Mouse (Mus musculus): ENCODE results near the gene Vps13d. TPM values are rescaled to one million over a fixed set of nuclear protein-coding genes. Genes with fewer than 3 reads are reported as not detected.

The Vps13d gene
- polyA plus RNA-seq, 1 experiment from 2014 or later, result 6.7 TPM

- no peaks in the 10 kb centered on the region for H3K9me3 ChIP-seq
- no peaks in the 10 kb centered on the region for H3K27me3 ChIP-seq
- H3K4me2 ChIP-seq, result no peak overlapping the region
- H3K9ac ChIP-seq, result no peak overlapping the region
- no peaks in the 10 kb centered on the region for H3K4me1 ChIP-seq
- no peak overlapping the region for H3K4me3 ChIP-seq
- no peak for ATAC-seq (ENCODE audit: borderline replicate concordance, extremely low read depth, low FRiP score, low TSS enrichment)
- no peak overlapping the region for H3K27ac ChIP-seq
- 62% methylated on average over 8 of the region's 8 CpGs for WGBS
- no peaks in the 10 kb centered on the region for H3K36me3 ChIP-seq
These were observed 27.3 kb upstream of the Vps13d start for GRCm38 (mm10) chr4:145222064-145222463.

GRCm38 (mm10) chr4:145221379-145221778 lies 26.6 kb upstream of the Vps13d start:
- no peaks in the 10 kb centered on the region for H3K9me3 ChIP-seq
- H3K27ac ChIP-seq, result no peak overlapping the region
- H3K4me1 ChIP-seq, result no peaks in the 10 kb centered on the region
- no peak for ATAC-seq (ENCODE audit: borderline replicate concordance, extremely low read depth, low FRiP score, low TSS enrichment)
- H3K27me3 ChIP-seq, result no peaks in the 10 kb centered on the region
- H3K9ac ChIP-seq, result no peak overlapping the region
- 66% methylated on average over 2 of the region's 2 CpGs for WGBS
- H3K36me3 ChIP-seq, result no peaks in the 10 kb centered on the region
- H3K4me3 ChIP-seq, result no peak overlapping the region
- H3K4me2 ChIP-seq, result no peak overlapping the region

GRCm38 (mm10) chr4:145220001-145220400 lies 25.2 kb upstream of the Vps13d start:
- 60% methylated on average over 1 of the region's 1 CpGs for WGBS
- H3K27ac ChIP-seq, result no peak overlapping the region
- H3K9me3 ChIP-seq, result no peaks in the 10 kb centered on the region

GRCm38 (mm10) chr4:145219240-145219985 lies 24.6 kb upstream of the Vps13d start:
- WGBS, result 61% methylated on average over 15 of the region's 15 CpGs
- no peak overlapping the region for H3K27ac ChIP-seq
- no peak overlapping the region for H3K4me3 ChIP-seq
- H3K9ac ChIP-seq, result no peak overlapping the region
- no peaks in the 10 kb centered on the region for H3K9me3 ChIP-seq
- H3K36me3 ChIP-seq, result no peaks in the 10 kb centered on the region
- no peaks in the 10 kb centered on the region for H3K27me3 ChIP-seq
- no peak for ATAC-seq (ENCODE audit: borderline replicate concordance, extremely low read depth, low FRiP score, low TSS enrichment)
- H3K4me1 ChIP-seq, result peaks cover 6% of the 10 kb centered on the region; the same call in 1 of the 2 replicates
- H3K4me2 ChIP-seq, result no peak overlapping the region

More at GRCm38 (mm10) chr4:145220001-145220400, 25.2 kb upstream of the Vps13d start:
- Histone ChIP-seq H3K4me2 (no peak overlapping the region), H3K9ac (no peak overlapping the region), H3K27me3 (no peaks in the 10 kb centered on the region), H3K36me3 (no peaks in the 10 kb centered on the region), H3K4me1 (peaks cover under 1% of the 10 kb centered on the region; the same call in 1 of the 2 replicates), H3K4me3 (no peak overlapping the region)
- ATAC-seq (ENCODE audit: borderline replicate concordance, extremely low read depth, low FRiP score, low TSS enrichment), result no peak

GRCm38 (mm10) chr4:145217837-145218236 lies 23.0 kb upstream of the Vps13d start:
- no peaks in the 10 kb centered on the region for H3K9me3 ChIP-seq
- no peaks in the 10 kb centered on the region for H3K27me3 ChIP-seq
- H3K4me2 ChIP-seq, result no peak overlapping the region
- H3K36me3 ChIP-seq, result no peaks in the 10 kb centered on the region
- 71% methylated on average over 5 of the region's 5 CpGs for WGBS
- H3K4me3 ChIP-seq, result no peak overlapping the region
- H3K4me1 ChIP-seq, result peaks cover 6% of the 10 kb centered on the region; the same call in 1 of the 2 replicates
- H3K9ac ChIP-seq, result no peak overlapping the region
- no peak overlapping the region for H3K27ac ChIP-seq
- no peak for ATAC-seq (ENCODE audit: borderline replicate concordance, extremely low read depth, low FRiP score, low TSS enrichment)

- Histone ChIP-seq H3K4me3 (no peak overlapping the region), H3K27ac (no peak overlapping the region), H3K4me1 (peaks cover 6% of the 10 kb centered on the region; the same call in 1 of the 2 replicates), H3K9ac (no peak overlapping the region), H3K9me3 (no peaks in the 10 kb centered on the region), H3K27me3 (no peaks in the 10 kb centered on the region), H3K36me3 (no peaks in the 10 kb centered on the region), H3K4me2 (no peak overlapping the region)
- ATAC-seq (ENCODE audit: borderline replicate concordance, extremely low read depth, low FRiP score, low TSS enrichment), result no peak
- WGBS, result 72% methylated on average over 6 of the region's 6 CpGs
These were observed 22.2 kb upstream of the Vps13d start for GRCm38 (mm10) chr4:145217046-145217445.

GRCm38 (mm10) chr4:145215396-145215795 lies 20.6 kb upstream of the Vps13d start:
- H3K4me3 ChIP-seq, result no peak overlapping the region
- 61% methylated on average over 2 of the region's 2 CpGs for WGBS
- H3K36me3 ChIP-seq, result no peaks in the 10 kb centered on the region
- H3K4me1 ChIP-seq, result peaks cover 6% of the 10 kb centered on the region; the same call in 1 of the 2 replicates
- no peak overlapping the region for H3K9ac ChIP-seq
- no peak overlapping the region for H3K27ac ChIP-seq
- H3K27me3 ChIP-seq, result no peaks in the 10 kb centered on the region
- H3K9me3 ChIP-seq, result no peaks in the 10 kb centered on the region
- no peak overlapping the region for H3K4me2 ChIP-seq
- ATAC-seq (ENCODE audit: borderline replicate concordance, extremely low read depth, low FRiP score, low TSS enrichment), result no peak

GRCm38 (mm10) chr4:145214786-145215174 lies 20.0 kb upstream of the Vps13d start:
- no peak overlapping the region for H3K27ac ChIP-seq
- no peaks in the 10 kb centered on the region for H3K27me3 ChIP-seq
- H3K4me1 ChIP-seq, result peaks cover 6% of the 10 kb centered on the region; the same call in 1 of the 2 replicates
- no peaks in the 10 kb centered on the region for H3K36me3 ChIP-seq
- H3K4me2 ChIP-seq, result no peak overlapping the region
- 32% methylated on average over 6 of the region's 6 CpGs for WGBS
- no peak overlapping the region for H3K9ac ChIP-seq
- no peak overlapping the region for H3K4me3 ChIP-seq
- no peak; the same call in 1 of the 2 replicates for ATAC-seq (ENCODE audit: borderline replicate concordance, extremely low read depth, low FRiP score, low TSS enrichment)
- H3K9me3 ChIP-seq, result no peaks in the 10 kb centered on the region

GRCm38 (mm10) chr4:145213999-145214785 lies 19.4 kb upstream of the Vps13d start:
- Histone ChIP-seq H3K9me3 (no peaks in the 10 kb centered on the region), H3K36me3 (no peaks in the 10 kb centered on the region), H3K4me1 (peaks cover 6% of the 10 kb centered on the region; the same call in 1 of the 2 replicates), H3K9ac (no peak overlapping the region), H3K27ac (no peak overlapping the region), H3K4me2 (no peak overlapping the region), H3K27me3 (no peaks in the 10 kb centered on the region), H3K4me3 (no peak overlapping the region)
- peak; percentile 73 for ATAC-seq (ENCODE audit: borderline replicate concordance, extremely low read depth, low FRiP score, low TSS enrichment)
- WGBS, result 29% methylated on average over 8 of the region's 8 CpGs

GRCm38 (mm10) chr4:145211076-145211475 lies 16.3 kb upstream of the Vps13d start:
- Histone ChIP-seq H3K27ac (no peak overlapping the region), H3K9ac (no peak overlapping the region), H3K4me3 (no peak overlapping the region), H3K27me3 (no peaks in the 10 kb centered on the region), H3K36me3 (no peaks in the 10 kb centered on the region), H3K4me1 (peaks cover 6% of the 10 kb centered on the region; the same call in 1 of the 2 replicates), H3K9me3 (no peaks in the 10 kb centered on the region), H3K4me2 (no peak overlapping the region)
- ATAC-seq (ENCODE audit: borderline replicate concordance, extremely low read depth, low FRiP score, low TSS enrichment), result no peak
- 58% methylated on average over 2 of the region's 2 CpGs for WGBS

- no peak overlapping the region for H3K27ac ChIP-seq
- no peaks in the 10 kb centered on the region for H3K9me3 ChIP-seq
- WGBS, result 86% methylated on average over 5 of the region's 5 CpGs
- ATAC-seq (ENCODE audit: borderline replicate concordance, extremely low read depth, low FRiP score, low TSS enrichment), result no peak
- H3K27me3 ChIP-seq, result no peaks in the 10 kb centered on the region
- H3K4me1 ChIP-seq, result peaks cover 6% of the 10 kb centered on the region; the same call in 1 of the 2 replicates
- no peak overlapping the region for H3K4me3 ChIP-seq
- no peak overlapping the region for H3K9ac ChIP-seq
- no peak overlapping the region for H3K4me2 ChIP-seq
- H3K36me3 ChIP-seq, result no peaks in the 10 kb centered on the region
These were observed 15.8 kb upstream of the Vps13d start for GRCm38 (mm10) chr4:145210564-145210963.

GRCm38 (mm10) chr4:145209690-145210088 lies 14.9 kb upstream of the Vps13d start:
- H3K4me2 ChIP-seq, result no peak overlapping the region
- no peaks in the 10 kb centered on the region for H3K9me3 ChIP-seq
- ATAC-seq (ENCODE audit: borderline replicate concordance, extremely low read depth, low FRiP score, low TSS enrichment), result no peak
- H3K27me3 ChIP-seq, result no peaks in the 10 kb centered on the region
- 37% methylated on average over 5 of the region's 5 CpGs for WGBS
- H3K4me1 ChIP-seq, result peaks cover 3% of the 10 kb centered on the region; the same call in 1 of the 2 replicates
- no peak overlapping the region for H3K27ac ChIP-seq
- H3K4me3 ChIP-seq, result no peak overlapping the region
- no peak overlapping the region for H3K9ac ChIP-seq
- H3K36me3 ChIP-seq, result no peaks in the 10 kb centered on the region
